In genomic region chr1:4571299-4572202, GRCm38 (mm10) we compare ENCODE assay signal across 8 mouse cellular contexts.
DNase-seq lines count a peak whose midpoint lies in the region; ATAC-seq and TF ChIP-seq lines count a peak whose summit lies in the region.

No protein-coding gene starts in this region.

- peak overlapping the region; percentile 77 for H3K27ac ChIP-seq in layer of hippocampus, adult 2 months

- peak overlapping the region; percentile 75 for H3K4me3 ChIP-seq in layer of hippocampus, adult 2 months

- DNase-seq in ES-CJ7 (ENCODE audit: low read depth, low spot score), result peak; percentile 51
- peak; percentile 33 to 69 for DNase-seq in cerebellum, adult 18-20 months
- peak; percentile 91 for DNase-seq in forelimb bud, embryonic 11.5 days (ENCODE audit: low read depth, low spot score)
- peak; percentile 79 to 80 for DNase-seq in heart, postnatal 36 days
- peak; percentile 13 to 32 for DNase-seq in layer of hippocampus, adult 2 months (ENCODE audit: low spot score in 2 of 2)
- peak; percentile 81 to 85 for DNase-seq in lung, adult 18-20 months
- DNase-seq in ovary, adult 18-20 months (ENCODE audit: low spot score), result peak; percentile 32

- peak; percentile 56 for TF ChIP-seq CTCF in layer of hippocampus, adult 2 months (conservative IDR thresholded peaks at IDR 0.05)

- intact Hi-C loops in heart, postnatal 36 days (cut with DNase I), result loop anchor here (10.0 kb wide), 1 partner anchor 83 kb away; no protein-coding TSS in a partner anchor

- ATAC-seq in erythroid progenitor cell, adult 5-6 weeks (replicated peaks; ENCODE audit: low FRiP score, poor library complexity, severe bottlenecking), result no peak

Comparison
In these comparisons a context has a peak if more than half of its experiments do, and no peak if none do; other contexts are left out.
1. DNase-seq: peak in every context shown above with its lines; median percentile 91 in forelimb bud, embryonic 11.5 days; 83 in lung, adult 18-20 months; 80 in heart, postnatal 36 days; 51 in ES-CJ7; 51 in cerebellum, adult 18-20 months; 32 in ovary, adult 18-20 months; 22 in layer of hippocampus, adult 2 months.